Mouse (Mus musculus): Measurements from ENCODE around the gene Pga5. TPM values are rescaled to one million over a fixed set of nuclear protein-coding genes. Genes with fewer than 3 reads are reported as not detected.

The Pga5 gene
- polyA plus RNA-seq (2012) = not detected in 2 replicates

GRCm38 (mm10) chr19:10677915-10678771 lies at the start of gene Pga5:
Gene Pga5 (minus strand): TSS chr19:10678071.

GRCm38 (mm10) chr19:10688537-10689352 lies 10.9 kb upstream of the Pga5 start, which contains the start of gene Vps37c:
Gene Vps37c (plus strand): TSS chr19:10688735.

GRCm38 (mm10) chr19:10634106-10634871 lies 43.6 kb downstream of the Pga5 start, which contains the start of gene Vwce:
Gene Vwce (plus strand): TSS chr19:10634213.

Other genes with a start within 250 kb of the Pga5 start
- 0.15 and 0.65 TPM in 2 replicates for gene Lrrc10b, start 220.6 kb downstream of the Pga5 start, polyA plus RNA-seq (2012)
- gene Ppp1r32, start 195.1 kb downstream of the Pga5 start, polyA plus RNA-seq (2012) = 0.28 and 0.36 TPM in 2 replicates
- 62.2 and 67.2 TPM in 2 replicates for gene Cpsf7, start 152.8 kb downstream of the Pga5 start, polyA plus RNA-seq (2012)
- gene Sdhaf2, start 151.9 kb downstream of the Pga5 start, polyA plus RNA-seq (2012) = 3.7 and 4.1 TPM in 2 replicates
- gene Tmem216, start 121.8 kb downstream of the Pga5 start, polyA plus RNA-seq (2012) = 2.2 and 2.6 TPM in 2 replicates
- gene Cyb561a3, start 100.9 kb downstream of the Pga5 start, polyA plus RNA-seq (2012) = 11.6 and 15.2 TPM in 2 replicates
- 4.8 and 5.1 TPM in 2 replicates for gene Tmem138, start 100.7 kb downstream of the Pga5 start, polyA plus RNA-seq (2012)
- gene Ddb1, start 72.7 kb downstream of the Pga5 start, polyA plus RNA-seq (2012) = 25.0 and 30.9 TPM in 2 replicates
- 6.0 TPM in 2 replicates for gene Tkfc, start 72.4 kb downstream of the Pga5 start, polyA plus RNA-seq (2012)
- gene Vwce, start 43.9 kb downstream of the Pga5 start, polyA plus RNA-seq (2012) = 0.22 TPM in 2 replicates
- 104 and 113 TPM in 2 replicates for gene Vps37c, start 10.7 kb upstream of the Pga5 start, polyA plus RNA-seq (2012)
- 0.34 and 0.37 TPM in 2 replicates for gene Cd5, start 60.9 kb upstream of the Pga5 start, polyA plus RNA-seq (2012)
- gene Cd6, start 152.0 kb upstream of the Pga5 start, polyA plus RNA-seq (2012) = 1.1 and 1.6 TPM in 2 replicates
- 2.4 and 2.5 TPM in 2 replicates for gene Slc15a3, start 161.7 kb upstream of the Pga5 start, polyA plus RNA-seq (2012)
- gene Tmem132a, start 191.9 kb upstream of the Pga5 start, polyA plus RNA-seq (2012) = 2.5 and 2.6 TPM in 2 replicates
- gene Tmem109, start 203.9 kb upstream of the Pga5 start, polyA plus RNA-seq (2012) = 31.8 and 33.0 TPM in 2 replicates
- 86.3 and 92.4 TPM in 2 replicates for gene Prpf19, start 217.2 kb upstream of the Pga5 start, polyA plus RNA-seq (2012)
- not detected in 2 replicates for gene Zp1, start 242.6 kb upstream of the Pga5 start, polyA plus RNA-seq (2012)

Data from megakaryocyte-erythroid progenitor cell, adult 5 weeks (primary cell).